Mouse (Mus musculus): ENCODE results near the gene Pml. TPM values are rescaled to one million over a fixed set of nuclear protein-coding genes. Genes with fewer than 3 reads are reported as not detected.

Gene Pml
- 11.9 and 12.9 TPM in 2 replicates for polyA plus RNA-seq (2015; fragmentation: Nextera tagmentation; extraction: Ambion mirVana)

DNA sequence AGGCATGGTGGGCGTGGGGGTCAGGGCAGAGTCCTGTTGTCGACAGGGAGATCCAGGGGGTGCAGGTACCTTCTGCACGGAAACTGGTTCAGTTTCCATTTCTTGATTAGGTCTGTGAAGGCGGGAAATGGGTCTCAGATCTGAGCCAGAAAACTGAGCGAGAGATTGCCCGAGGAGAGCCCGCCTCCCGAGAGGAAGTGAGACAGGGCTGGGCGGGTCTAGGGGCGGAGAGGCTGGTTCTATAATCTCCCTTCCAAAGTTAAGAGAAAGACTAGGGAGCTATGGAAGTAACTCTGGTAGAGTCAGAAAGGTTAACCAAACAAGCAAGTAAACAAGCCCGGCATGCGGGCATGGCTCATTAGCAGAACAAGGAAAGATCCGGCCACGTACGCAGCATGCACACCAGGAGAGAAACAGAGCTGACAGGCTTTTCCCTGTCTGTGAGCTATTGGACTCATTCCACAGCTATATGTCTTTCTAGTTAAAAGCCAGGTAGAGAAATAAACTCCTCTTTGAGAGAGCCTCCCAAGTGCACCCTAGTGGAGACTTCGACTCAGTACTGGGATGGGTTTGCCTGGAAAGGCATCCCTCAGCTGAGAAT is at the start of gene Pml:
Pml (minus strand) TSS at position 195 of the 601 bp plus-strand sequence.
- ATAC-seq (ENCODE audit: extremely low read depth, insufficient number of reproducible peaks, low FRiP score, low TSS enrichment) = 0 out of 2 replicates have a peak, but pooled peaks have one; percentile 33
- peak within 1 kb of the TSS; percentile 86 for H3K4me2 ChIP-seq
- H3K4me1 ChIP-seq = peaks cover 55% of the 10 kb centered on the region
- H3K4me3 ChIP-seq = peak within 1 kb of the TSS; percentile 72
- H3K27me3 ChIP-seq (replicated peaks) = no peaks in the 10 kb centered on the region
- peaks cover 16% of the 10 kb centered on the region for H3K36me3 ChIP-seq
- no peaks in the 10 kb centered on the region for H3K9me3 ChIP-seq
- H3K9ac ChIP-seq = peak within 1 kb of the TSS; percentile 93
- under 1% methylated on average over 16 of the region's 16 CpGs for WGBS
- H3K27ac ChIP-seq (replicated peaks) = peak within 1 kb of the TSS; percentile 91

DNA sequence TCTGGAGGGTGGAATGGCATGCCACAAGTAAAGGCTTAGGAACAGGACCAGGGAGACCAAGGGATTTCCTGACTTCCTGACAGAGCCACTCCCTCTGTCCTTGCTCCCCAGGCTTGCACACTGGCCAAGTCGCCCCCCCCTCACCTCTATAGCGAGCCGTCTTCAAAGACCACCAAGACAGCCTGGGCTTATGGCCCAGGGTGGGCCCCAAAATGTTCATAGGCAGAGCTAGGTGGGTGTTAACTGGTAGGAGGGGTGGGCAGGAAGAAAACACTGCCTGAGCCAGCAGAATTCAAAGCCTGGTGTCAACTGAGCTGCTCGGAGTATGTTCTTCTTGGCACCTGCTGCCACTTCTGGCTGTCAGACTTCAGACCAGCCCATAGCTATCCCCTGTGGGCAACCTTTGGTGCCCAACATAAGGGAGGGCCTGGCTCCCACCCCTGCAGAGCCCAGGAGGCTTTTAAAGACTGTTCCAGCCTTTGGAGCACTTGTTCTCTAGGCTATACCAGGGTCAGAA is 48.4 kb upstream of the Pml start:
- Histone ChIP-seq H3K4me1 (peaks cover 58% of the 10 kb centered on the region), H3K9me3 (no peaks in the 10 kb centered on the region), H3K9ac (no peak overlapping the region), H3K4me2 (no peak overlapping the region), H3K36me3 (peaks cover 12% of the 10 kb centered on the region), H3K4me3 (no peak overlapping the region), H3K27ac (replicated peaks) (peak overlapping the region; percentile 86), H3K27me3 (replicated peaks) (no peaks in the 10 kb centered on the region)
- WGBS = 57% methylated on average over 4 of the region's 4 CpGs
- ATAC-seq (ENCODE audit: extremely low read depth, insufficient number of reproducible peaks, low FRiP score, low TSS enrichment) = no peak

DNA sequence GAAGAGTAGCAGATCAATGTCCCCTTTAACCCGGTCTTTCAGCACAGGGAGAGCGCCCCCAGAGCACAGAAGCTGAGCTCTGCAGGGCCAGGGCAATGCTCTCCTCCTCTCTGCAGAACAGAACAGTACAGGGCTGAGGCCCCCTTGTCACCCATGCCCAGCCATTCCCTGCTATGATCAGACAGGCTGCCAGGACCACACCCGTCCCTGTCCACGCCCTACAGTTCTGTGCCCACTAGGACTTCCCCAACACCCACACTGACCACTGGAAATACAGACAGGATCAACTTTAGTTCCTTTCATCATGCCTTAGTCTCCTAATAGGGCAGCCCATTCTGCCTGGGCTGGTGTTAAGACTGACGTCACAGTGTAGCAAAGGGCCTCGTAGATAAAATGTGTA is 47.5 kb upstream of the Pml start:
- 61% methylated on average over 6 of the region's 6 CpGs for WGBS
- H3K4me3 ChIP-seq = no peak overlapping the region
- no peak overlapping the region for H3K9ac ChIP-seq
- H3K4me1 ChIP-seq = peaks cover 52% of the 10 kb centered on the region
- no peak overlapping the region for H3K4me2 ChIP-seq
- H3K27me3 ChIP-seq (replicated peaks) = no peaks in the 10 kb centered on the region
- no peaks in the 10 kb centered on the region for H3K9me3 ChIP-seq
- H3K27ac ChIP-seq (replicated peaks) = peak overlapping the region; percentile 86
- no peak for ATAC-seq (ENCODE audit: extremely low read depth, insufficient number of reproducible peaks, low FRiP score, low TSS enrichment)
- peaks cover 16% of the 10 kb centered on the region for H3K36me3 ChIP-seq

DNA sequence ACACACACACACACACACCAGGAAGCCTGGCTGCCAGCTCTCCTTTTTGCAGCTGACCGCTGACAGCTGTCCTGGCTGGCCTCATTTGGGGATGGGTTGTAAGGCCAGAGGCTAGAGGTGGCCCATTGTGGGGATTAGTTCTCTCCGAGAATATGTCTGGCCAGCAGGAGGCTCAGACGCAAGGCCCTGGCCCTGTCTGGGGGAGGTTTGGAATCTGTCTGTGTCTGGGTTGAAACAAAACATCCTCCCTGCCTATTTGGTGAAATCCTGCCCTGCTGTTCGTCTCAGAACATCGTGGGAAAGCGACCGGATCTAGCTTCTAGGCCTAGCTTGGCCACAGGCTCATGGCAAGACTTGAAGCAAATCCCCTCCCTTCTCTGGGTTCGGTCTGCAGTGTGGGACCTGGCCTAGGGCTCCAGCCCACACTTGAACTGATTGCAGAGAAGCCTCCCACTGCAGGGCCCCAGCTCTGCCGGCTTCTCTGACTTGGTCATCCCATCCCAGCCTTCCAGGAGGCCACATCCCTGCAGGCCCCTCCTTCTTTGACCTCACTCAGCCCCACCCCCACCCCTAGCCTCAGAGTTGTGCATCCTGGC is 46.3 kb upstream of the Pml start:
- H3K27me3 ChIP-seq (replicated peaks) = no peaks in the 10 kb centered on the region
- peaks cover 22% of the 10 kb centered on the region for H3K36me3 ChIP-seq
- H3K4me2 ChIP-seq = no peak overlapping the region
- 17% methylated on average over 9 of the region's 9 CpGs for WGBS
- H3K27ac ChIP-seq (replicated peaks) = peak overlapping the region; percentile 86
- no peak overlapping the region for H3K4me3 ChIP-seq
- H3K9ac ChIP-seq = 0 out of 2 replicates have a peak overlapping the region, but pooled peaks have one; percentile 37
- peak; percentile 26; the same call in 1 of the 2 replicates for ATAC-seq (ENCODE audit: extremely low read depth, insufficient number of reproducible peaks, low FRiP score, low TSS enrichment)
- H3K9me3 ChIP-seq = no peaks in the 10 kb centered on the region
- H3K4me1 ChIP-seq = peaks cover 52% of the 10 kb centered on the region

DNA sequence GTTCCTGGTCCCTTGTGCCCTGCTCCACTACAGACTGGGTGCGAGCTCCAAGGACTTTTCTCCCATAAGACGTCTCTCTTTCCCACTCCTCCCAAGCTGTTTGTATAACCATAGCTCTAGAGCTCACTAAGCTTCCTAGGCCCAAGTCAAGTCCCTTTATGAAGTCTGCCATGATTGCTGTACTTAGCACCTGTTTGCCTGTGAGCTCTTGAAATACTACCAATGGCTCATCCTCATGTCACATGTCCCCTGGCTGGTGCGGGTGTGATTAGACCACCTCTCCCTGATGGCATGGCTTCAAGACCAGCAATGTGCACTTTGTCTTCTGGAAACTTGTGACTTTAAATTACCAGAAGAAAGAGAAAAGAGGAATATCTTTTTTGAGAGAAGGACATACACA is 45.8 kb upstream of the Pml start:
- Histone ChIP-seq H3K36me3 (peaks cover 27% of the 10 kb centered on the region), H3K4me2 (no peak overlapping the region), H3K9ac (no peak overlapping the region), H3K4me1 (peaks cover 52% of the 10 kb centered on the region), H3K9me3 (no peaks in the 10 kb centered on the region), H3K4me3 (no peak overlapping the region), H3K27ac (replicated peaks) (peak overlapping the region; percentile 86), H3K27me3 (replicated peaks) (no peaks in the 10 kb centered on the region)
- ATAC-seq (ENCODE audit: extremely low read depth, insufficient number of reproducible peaks, low FRiP score, low TSS enrichment) = no peak
- WGBS = 87% methylated on average over 3 of the region's 3 CpGs

DNA sequence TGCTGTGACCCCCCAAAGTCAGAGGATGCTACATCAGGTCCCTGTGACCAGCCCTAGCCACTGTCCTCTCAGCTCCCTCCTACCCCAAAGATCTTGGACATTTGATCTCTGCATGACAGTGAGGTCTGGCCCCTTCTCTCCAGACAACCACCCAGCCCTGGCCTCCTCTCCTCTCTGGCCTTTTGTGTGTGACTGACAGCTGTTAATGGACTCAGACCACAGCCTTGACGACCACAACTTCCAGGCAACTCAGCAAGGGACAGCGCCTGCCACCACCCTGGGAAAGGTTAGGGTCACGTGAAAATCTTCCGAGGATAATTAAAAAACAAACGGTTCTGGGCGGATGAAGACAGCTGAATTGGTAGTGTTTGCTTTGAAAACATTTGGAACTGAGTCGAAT is 44.9 kb upstream of the Pml start:
- peaks cover 44% of the 10 kb centered on the region for H3K4me1 ChIP-seq
- WGBS = 61% methylated on average over 7 of the region's 7 CpGs
- H3K36me3 ChIP-seq = peaks cover 34% of the 10 kb centered on the region

DNA sequence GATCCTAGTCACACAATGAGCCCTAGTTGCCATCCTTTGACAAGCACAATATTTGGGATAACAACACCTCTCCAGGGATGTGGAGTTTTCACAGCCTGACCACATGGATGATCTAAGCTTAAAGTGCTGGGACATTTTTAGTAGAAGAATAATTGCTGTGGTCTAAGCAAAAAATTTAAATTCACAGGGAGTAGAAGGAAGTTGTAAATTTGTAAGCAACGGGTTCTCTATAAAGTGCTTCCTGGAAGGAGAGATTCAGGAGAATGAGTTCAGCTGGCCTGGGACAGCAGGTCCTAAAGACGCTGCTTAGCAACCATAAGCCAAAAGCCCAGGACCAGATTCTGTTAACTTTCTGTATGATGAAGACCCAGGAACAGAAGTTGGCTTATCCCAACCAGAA is 40.3 kb upstream of the Pml start:
- Histone ChIP-seq H3K36me3 (peaks cover 55% of the 10 kb centered on the region), H3K27ac (replicated peaks) (no peak overlapping the region), H3K27me3 (replicated peaks) (no peaks in the 10 kb centered on the region), H3K9ac (no peak overlapping the region), H3K4me3 (no peak overlapping the region), H3K4me2 (no peak overlapping the region), H3K4me1 (no peaks in the 10 kb centered on the region), H3K9me3 (no peaks in the 10 kb centered on the region)
- ATAC-seq (ENCODE audit: extremely low read depth, insufficient number of reproducible peaks, low FRiP score, low TSS enrichment) = no peak
- WGBS = 77% methylated on average over 2 of the region's 2 CpGs

More for the DNA sequence above, 44.9 kb upstream of the Pml start:
- no peaks in the 10 kb centered on the region for H3K9me3 ChIP-seq
- no peak overlapping the region for H3K9ac ChIP-seq
- H3K27ac ChIP-seq (replicated peaks) = no peak overlapping the region
- no peaks in the 10 kb centered on the region for H3K27me3 ChIP-seq (replicated peaks)
- ATAC-seq (ENCODE audit: extremely low read depth, insufficient number of reproducible peaks, low FRiP score, low TSS enrichment) = no peak
- no peak overlapping the region for H3K4me3 ChIP-seq
- no peak overlapping the region for H3K4me2 ChIP-seq

DNA sequence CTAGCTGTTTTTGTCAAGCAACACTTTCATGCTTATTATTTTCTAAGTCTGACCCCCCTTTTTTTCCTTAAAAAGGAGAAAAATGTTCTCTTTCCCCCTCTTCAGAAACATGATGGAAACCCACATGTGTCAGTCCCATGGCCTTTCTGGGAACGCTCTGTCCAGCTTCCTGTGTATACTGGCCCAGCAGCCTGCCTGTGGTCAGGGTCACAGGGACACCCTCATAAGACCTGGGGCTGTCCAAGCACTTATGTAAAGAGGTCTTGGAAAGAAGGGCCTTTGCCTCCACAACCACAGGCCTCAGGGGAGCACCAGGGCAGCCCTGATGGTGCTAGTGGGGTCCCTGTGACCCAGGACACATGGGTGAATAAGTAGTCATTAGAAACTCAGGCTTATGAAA is 39.5 kb upstream of the Pml start:
- Histone ChIP-seq H3K27ac (replicated peaks) (no peak overlapping the region), H3K36me3 (peaks cover 55% of the 10 kb centered on the region), H3K4me3 (no peak overlapping the region), H3K4me2 (no peak overlapping the region), H3K9me3 (no peaks in the 10 kb centered on the region), H3K27me3 (replicated peaks) (no peaks in the 10 kb centered on the region), H3K9ac (no peak overlapping the region), H3K4me1 (no peaks in the 10 kb centered on the region)
- WGBS = 73% methylated on average over 1 of the region's 1 CpGs
- ATAC-seq (ENCODE audit: extremely low read depth, insufficient number of reproducible peaks, low FRiP score, low TSS enrichment) = no peak

DNA sequence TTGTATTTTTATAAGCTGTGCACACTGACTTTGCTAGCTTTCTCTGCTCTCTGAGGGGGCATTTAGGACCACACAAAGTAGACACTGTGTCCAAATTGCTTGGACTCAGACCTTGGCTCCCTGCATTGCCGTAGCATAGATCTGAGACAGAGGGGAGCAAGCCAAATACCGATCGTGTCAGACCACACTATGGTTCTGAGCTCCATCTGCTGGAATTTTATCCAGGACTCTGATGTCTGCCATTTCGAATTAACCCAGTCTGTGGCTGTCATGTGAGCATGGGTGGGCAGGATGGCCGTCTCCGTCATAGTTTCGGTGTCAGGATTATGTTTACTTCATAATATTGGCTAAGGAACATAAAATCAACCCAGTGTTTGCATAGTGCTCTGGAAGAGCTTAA is 33.8 kb upstream of the Pml start:
- Histone ChIP-seq H3K36me3 (peaks cover 12% of the 10 kb centered on the region), H3K27ac (replicated peaks) (peak overlapping the region; percentile 58), H3K4me1 (peaks cover 21% of the 10 kb centered on the region), H3K4me2 (no peak overlapping the region), H3K4me3 (no peak overlapping the region), H3K9me3 (no peaks in the 10 kb centered on the region), H3K27me3 (replicated peaks) (no peaks in the 10 kb centered on the region), H3K9ac (no peak overlapping the region)
- ATAC-seq (ENCODE audit: extremely low read depth, insufficient number of reproducible peaks, low FRiP score, low TSS enrichment) = no peak
- WGBS = 55% methylated on average over 7 of the region's 7 CpGs

DNA sequence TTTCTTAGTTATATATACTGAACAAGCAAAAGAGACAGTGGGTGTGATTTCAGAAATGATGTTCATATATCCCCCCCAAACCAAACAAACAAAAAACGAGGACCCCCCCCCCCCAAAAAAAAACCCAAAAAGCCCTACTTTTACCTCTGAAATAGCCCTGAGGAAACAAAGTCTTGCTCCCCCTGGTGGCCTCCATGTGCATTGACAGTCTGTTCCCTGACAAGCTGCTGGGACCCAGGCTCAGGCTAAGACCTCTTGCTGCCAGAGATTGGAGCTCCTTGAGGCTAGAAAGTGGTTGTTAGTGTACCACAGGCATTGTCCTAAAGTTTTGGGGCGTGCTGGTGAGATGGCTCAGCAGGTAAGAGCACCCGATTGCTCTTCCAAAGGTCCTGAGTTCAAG is 32.0 kb upstream of the Pml start:
- H3K4me3 ChIP-seq = no peak overlapping the region
- H3K9ac ChIP-seq = no peak overlapping the region
- no peak for ATAC-seq (ENCODE audit: extremely low read depth, insufficient number of reproducible peaks, low FRiP score, low TSS enrichment)
- 62% methylated on average over 3 of the region's 3 CpGs for WGBS
- H3K9me3 ChIP-seq = no peaks in the 10 kb centered on the region
- no peak overlapping the region for H3K4me2 ChIP-seq
- no peaks in the 10 kb centered on the region for H3K27me3 ChIP-seq (replicated peaks)
- H3K27ac ChIP-seq (replicated peaks) = no peak overlapping the region
- H3K36me3 ChIP-seq = no peaks in the 10 kb centered on the region
- H3K4me1 ChIP-seq = peaks cover 21% of the 10 kb centered on the region

DNA sequence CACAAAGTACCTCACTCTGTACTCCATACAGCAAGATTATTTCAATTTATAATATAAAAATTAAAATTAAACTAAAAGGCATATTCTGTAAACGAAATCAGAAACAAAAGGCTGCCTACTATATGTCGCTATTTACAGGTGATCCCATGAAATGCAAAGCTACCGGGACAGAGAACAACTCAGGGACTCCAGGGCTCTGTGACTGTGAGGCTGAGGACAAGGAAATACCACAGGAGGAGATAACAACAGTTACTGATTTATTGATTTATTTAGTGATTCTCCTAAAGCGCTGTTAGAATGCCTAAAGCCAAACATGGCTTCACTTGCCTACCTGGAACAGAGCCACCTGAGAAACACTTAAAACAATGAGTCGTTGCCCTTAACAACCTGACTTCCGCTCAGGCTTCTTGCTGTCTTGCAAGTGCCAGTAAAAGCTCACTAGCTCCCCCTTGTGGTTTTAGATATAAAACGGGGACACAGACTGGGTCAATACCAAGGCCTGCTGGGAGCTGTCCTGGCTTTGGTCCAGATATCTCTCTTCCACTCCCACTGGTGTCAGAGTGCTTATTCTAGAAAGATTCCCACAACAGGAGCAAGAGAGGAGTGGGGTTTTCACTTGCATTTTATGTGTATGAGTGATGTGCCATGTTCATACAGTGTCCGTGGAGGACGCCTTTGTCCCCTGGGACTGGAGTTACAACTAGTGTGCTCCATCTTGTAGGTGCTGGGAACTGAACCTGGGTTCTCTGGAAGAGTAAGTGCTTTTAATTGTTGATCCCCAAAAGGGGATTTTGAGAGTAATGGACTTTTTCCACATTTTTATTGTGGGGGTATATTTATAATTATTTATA is 30.9 kb upstream of the Pml start:
- Histone ChIP-seq H3K36me3 (no peaks in the 10 kb centered on the region), H3K9ac (no peak overlapping the region), H3K4me2 (no peak overlapping the region), H3K27me3 (replicated peaks) (no peaks in the 10 kb centered on the region), H3K4me1 (peaks cover 29% of the 10 kb centered on the region), H3K4me3 (no peak overlapping the region), H3K27ac (replicated peaks) (no peak overlapping the region), H3K9me3 (no peaks in the 10 kb centered on the region)
- WGBS = 39% methylated on average over 9 of the region's 9 CpGs
- no peak for ATAC-seq (ENCODE audit: extremely low read depth, insufficient number of reproducible peaks, low FRiP score, low TSS enrichment)
